Mouse (Mus musculus): ENCODE measurements around the gene Pif1. TPM values are rescaled to one million over a fixed set of nuclear protein-coding genes. Genes with fewer than 3 reads are reported as not detected.

The Pif1 gene
- polyA plus RNA-seq, 1 experiment from 2014 or later: 1.9 TPM

DNA sequence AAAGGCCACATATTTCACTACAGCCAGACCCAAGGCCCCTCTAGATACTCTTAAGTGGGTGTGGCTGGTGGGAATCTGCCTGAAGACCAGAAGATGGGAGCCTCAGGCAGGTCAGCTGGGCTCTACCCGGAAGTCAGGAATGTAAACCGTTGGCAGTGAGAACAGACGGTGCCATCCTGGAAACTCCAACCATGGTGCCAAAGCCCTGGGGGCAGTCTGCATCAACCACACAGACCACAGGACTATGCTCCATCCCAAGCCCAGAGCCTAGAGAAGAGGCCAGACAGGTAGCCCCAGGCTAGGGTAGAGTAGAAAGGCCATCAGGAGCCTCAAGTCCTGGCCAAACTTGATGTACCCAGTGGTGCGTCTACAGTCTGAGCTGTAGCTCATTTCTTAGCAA, 31.3 kb upstream of the Pif1 start:
- Histone ChIP-seq H3K9me3 (ENCODE audit: control insufficient read depth, low read length) (no peaks in the 10 kb centered on the region), H3K4me3 (replicated peaks; ENCODE audit: low read length) (no peak overlapping the region), H3K27me3 (ENCODE audit: control insufficient read depth, insufficient read depth, low read length) (no peaks in the 10 kb centered on the region), H3K9ac (no peak overlapping the region), H3K36me3 (replicated peaks; ENCODE audit: control insufficient read depth, insufficient read depth) (no peaks in the 10 kb centered on the region; the same call in 1 of the 2 replicates), H3K4me1 (replicated peaks; ENCODE audit: control insufficient read depth, insufficient read depth, low read length) (peaks cover 9% of the 10 kb centered on the region; the same call in 1 of the 2 replicates), H3K4me2 (replicated peaks) (no peak overlapping the region), H3K27ac (no peak overlapping the region)
- 80% methylated on average over 4 of the region's 4 CpGs for WGBS
- no peak for ATAC-seq (ENCODE audit: low FRiP score)
- DNase-seq (ENCODE audit: low spot score): no peak

DNA sequence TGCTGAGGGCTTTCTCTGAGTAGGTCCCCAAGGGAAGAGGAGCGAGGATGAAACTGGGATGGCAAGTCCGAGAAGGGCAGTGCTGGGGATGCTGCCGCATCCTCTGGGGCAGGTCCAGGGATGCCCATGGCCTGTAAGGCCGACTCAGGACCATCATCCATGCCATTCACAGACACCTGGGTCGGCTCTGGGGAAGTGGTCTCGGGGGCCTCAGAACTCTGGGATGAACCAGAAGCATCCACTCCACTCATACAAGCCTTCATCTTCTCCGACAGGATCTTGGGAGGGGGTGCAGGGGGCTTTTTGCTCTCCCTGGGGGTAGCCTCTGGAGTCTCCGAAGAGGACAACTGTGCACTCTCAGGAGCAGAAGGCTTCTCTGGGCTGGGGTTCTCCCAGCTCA, 30.6 kb upstream of the Pif1 start:
- DNase-seq (ENCODE audit: low spot score): no peak
- H3K36me3 ChIP-seq (replicated peaks; ENCODE audit: control insufficient read depth, insufficient read depth): no peaks in the 10 kb centered on the region; the same call in 1 of the 2 replicates
- H3K4me3 ChIP-seq (replicated peaks; ENCODE audit: low read length): no peak overlapping the region
- H3K4me1 ChIP-seq (replicated peaks; ENCODE audit: control insufficient read depth, insufficient read depth, low read length): peaks cover 9% of the 10 kb centered on the region; the same call in 1 of the 2 replicates
- no peak overlapping the region for H3K9ac ChIP-seq
- no peak for ATAC-seq (ENCODE audit: low FRiP score)
- H3K27me3 ChIP-seq (ENCODE audit: control insufficient read depth, insufficient read depth, low read length): no peaks in the 10 kb centered on the region
- H3K27ac ChIP-seq: no peak overlapping the region
- no peaks in the 10 kb centered on the region for H3K9me3 ChIP-seq (ENCODE audit: control insufficient read depth, low read length)
- H3K4me2 ChIP-seq (replicated peaks): no peak overlapping the region
- 97% methylated on average over 8 of the region's 8 CpGs for WGBS

DNA sequence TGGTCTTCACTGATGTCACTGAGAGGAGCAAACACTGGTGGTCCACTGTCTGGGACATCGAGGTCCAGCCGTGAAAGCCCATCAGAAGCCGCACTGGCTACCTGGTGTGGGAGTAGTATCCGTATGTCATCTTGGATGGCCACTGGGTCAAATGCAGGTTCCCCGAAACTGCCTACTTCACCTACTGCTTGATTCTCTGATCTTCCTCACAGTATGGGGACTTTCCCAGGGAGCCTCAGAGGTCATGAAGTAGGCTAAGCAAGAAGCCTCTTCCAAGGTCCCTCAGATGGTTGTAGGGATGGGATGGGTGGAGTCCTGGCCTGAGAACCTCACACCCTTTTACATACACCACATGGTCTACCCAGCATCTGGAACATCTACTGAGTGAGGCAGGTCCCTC, 30.0 kb upstream of the Pif1 start:
- no peak overlapping the region for H3K4me2 ChIP-seq (replicated peaks)
- ATAC-seq (ENCODE audit: low FRiP score): no peak
- 98% methylated on average over 5 of the region's 5 CpGs for WGBS

DNA sequence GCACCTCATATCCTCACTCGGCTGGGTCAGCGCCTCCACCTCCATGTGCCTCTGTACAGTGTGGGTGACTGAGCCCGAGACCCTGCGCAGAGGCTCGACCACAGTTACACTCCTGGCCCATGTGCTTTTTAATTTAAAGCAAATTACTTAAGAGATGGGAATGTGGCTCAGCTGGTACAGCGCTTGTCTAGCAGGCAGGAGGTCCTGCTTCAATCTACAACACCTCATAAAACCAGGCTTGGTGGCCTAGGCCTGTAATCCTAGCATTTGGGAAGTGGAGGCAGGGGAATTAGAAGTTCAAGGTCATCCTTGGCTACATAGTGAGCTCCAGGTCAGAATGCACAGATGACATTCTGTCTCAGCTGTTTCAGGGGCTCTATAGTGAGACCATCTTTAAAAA, 28.2 kb upstream of the Pif1 start:
- WGBS: 91% methylated on average over 6 of the region's 6 CpGs
- DNase-seq (ENCODE audit: low spot score) (no peak), ATAC-seq (ENCODE audit: low FRiP score) (no peak)
- Histone ChIP-seq H3K4me2 (replicated peaks) (no peak overlapping the region), H3K36me3 (replicated peaks; ENCODE audit: control insufficient read depth, insufficient read depth) (no peaks in the 10 kb centered on the region; the same call in 1 of the 2 replicates), H3K9ac (no peak overlapping the region), H3K4me3 (replicated peaks; ENCODE audit: low read length) (no peak overlapping the region), H3K27ac (no peak overlapping the region), H3K27me3 (ENCODE audit: control insufficient read depth, insufficient read depth, low read length) (no peaks in the 10 kb centered on the region), H3K9me3 (ENCODE audit: control insufficient read depth, low read length) (no peaks in the 10 kb centered on the region), H3K4me1 (replicated peaks; ENCODE audit: control insufficient read depth, insufficient read depth, low read length) (peaks cover 9% of the 10 kb centered on the region; the same call in 1 of the 2 replicates)

More for the DNA sequence above, 30.0 kb upstream of the Pif1 start:
- DNase-seq (ENCODE audit: low spot score): no peak
- H3K4me1 ChIP-seq (replicated peaks; ENCODE audit: control insufficient read depth, insufficient read depth, low read length): peaks cover 9% of the 10 kb centered on the region; the same call in 1 of the 2 replicates
- H3K4me3 ChIP-seq (replicated peaks; ENCODE audit: low read length): no peak overlapping the region
- H3K36me3 ChIP-seq (replicated peaks; ENCODE audit: control insufficient read depth, insufficient read depth): no peaks in the 10 kb centered on the region; the same call in 1 of the 2 replicates
- H3K27ac ChIP-seq: no peak overlapping the region
- H3K27me3 ChIP-seq (ENCODE audit: control insufficient read depth, insufficient read depth, low read length): no peaks in the 10 kb centered on the region
- no peaks in the 10 kb centered on the region for H3K9me3 ChIP-seq (ENCODE audit: control insufficient read depth, low read length)
- no peak overlapping the region for H3K9ac ChIP-seq

DNA sequence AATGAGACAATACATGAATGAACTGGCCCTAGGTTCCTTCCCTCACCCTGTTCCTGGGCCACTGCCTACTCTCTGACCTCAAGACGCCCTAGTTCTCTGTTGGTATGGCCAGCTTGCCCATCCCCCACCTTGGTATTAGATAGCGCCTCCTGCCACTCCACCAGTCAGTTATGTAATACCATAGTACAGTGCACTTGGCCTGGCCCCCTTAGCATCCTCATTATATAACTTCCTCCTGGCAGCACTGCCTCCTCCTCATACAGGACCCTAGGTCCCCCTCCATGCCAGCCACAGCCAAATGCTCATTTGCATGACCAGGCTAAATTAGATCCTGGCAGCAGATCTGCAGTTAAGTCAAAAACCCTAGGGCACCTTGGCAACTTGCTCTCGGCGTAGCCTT, 25.9 kb upstream of the Pif1 start:
- 75% methylated on average over 4 of the region's 4 CpGs for WGBS
- Histone ChIP-seq H3K4me3 (replicated peaks; ENCODE audit: low read length) (no peak overlapping the region), H3K4me2 (replicated peaks) (no peak overlapping the region), H3K4me1 (replicated peaks; ENCODE audit: control insufficient read depth, insufficient read depth, low read length) (no peaks in the 10 kb centered on the region), H3K9me3 (ENCODE audit: control insufficient read depth, low read length) (no peaks in the 10 kb centered on the region), H3K9ac (no peak overlapping the region), H3K27ac (no peak overlapping the region), H3K27me3 (ENCODE audit: control insufficient read depth, insufficient read depth, low read length) (no peaks in the 10 kb centered on the region), H3K36me3 (replicated peaks; ENCODE audit: control insufficient read depth, insufficient read depth) (no peaks in the 10 kb centered on the region; the same call in 1 of the 2 replicates)
- ATAC-seq (ENCODE audit: low FRiP score) (no peak), DNase-seq (ENCODE audit: low spot score) (no peak)

DNA sequence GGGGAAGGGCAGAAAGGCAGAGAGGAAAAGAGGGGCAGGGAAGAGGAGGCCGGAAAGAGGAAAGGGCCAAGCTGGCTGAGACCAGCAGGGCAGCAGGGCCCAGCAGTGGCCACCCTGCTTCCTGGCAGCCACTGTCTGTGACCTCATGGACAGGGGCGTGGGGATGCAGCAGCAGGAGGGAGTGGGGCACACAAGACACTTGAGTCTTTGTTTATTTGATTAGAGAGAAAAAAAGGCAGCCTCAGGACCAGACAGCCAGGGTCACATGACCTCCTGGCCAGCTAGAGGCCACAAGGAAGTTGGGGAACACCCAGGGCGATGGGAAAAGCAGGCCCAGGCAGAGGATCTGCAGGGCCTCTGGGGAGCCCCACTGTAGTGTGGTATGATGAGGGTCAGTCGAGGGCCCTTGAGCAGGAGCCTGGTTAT, 24.9 kb upstream of the Pif1 start:
- Histone ChIP-seq H3K27me3 (ENCODE audit: control insufficient read depth, insufficient read depth, low read length) (no peaks in the 10 kb centered on the region), H3K4me2 (replicated peaks) (no peak overlapping the region), H3K27ac (no peak overlapping the region), H3K9ac (no peak overlapping the region), H3K9me3 (ENCODE audit: control insufficient read depth, low read length) (no peaks in the 10 kb centered on the region), H3K36me3 (replicated peaks; ENCODE audit: control insufficient read depth, insufficient read depth) (no peaks in the 10 kb centered on the region), H3K4me3 (replicated peaks; ENCODE audit: low read length) (no peak overlapping the region), H3K4me1 (replicated peaks; ENCODE audit: control insufficient read depth, insufficient read depth, low read length) (no peaks in the 10 kb centered on the region)
- ATAC-seq (ENCODE audit: low FRiP score): no peak
- WGBS: 26% methylated on average over 4 of the region's 4 CpGs
- DNase-seq (ENCODE audit: low spot score): no peak

DNA sequence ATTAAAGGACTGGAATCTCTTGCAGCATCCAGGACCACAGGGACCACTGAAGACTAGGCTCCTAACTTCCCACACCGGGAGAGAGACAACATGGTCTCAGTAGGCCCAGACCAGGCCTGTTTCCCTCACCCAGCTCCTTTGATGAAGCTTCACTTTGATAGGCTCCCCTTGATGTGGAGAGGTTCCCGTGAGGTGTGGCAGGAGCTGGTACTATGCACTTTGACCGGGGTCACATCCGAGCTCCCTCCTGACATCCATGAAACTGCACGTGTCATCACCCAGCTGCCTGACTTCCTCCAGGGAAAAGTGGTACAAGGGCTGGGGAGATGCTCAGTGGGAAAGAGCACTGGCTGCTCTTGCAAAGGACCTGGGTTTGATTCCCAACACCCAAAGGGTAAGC, 23.9 kb upstream of the Pif1 start:
- H3K9ac ChIP-seq: no peak overlapping the region
- H3K9me3 ChIP-seq (ENCODE audit: control insufficient read depth, low read length): no peaks in the 10 kb centered on the region
- H3K4me3 ChIP-seq (replicated peaks; ENCODE audit: low read length): no peak overlapping the region
- H3K36me3 ChIP-seq (replicated peaks; ENCODE audit: control insufficient read depth, insufficient read depth): no peaks in the 10 kb centered on the region
- H3K4me1 ChIP-seq (replicated peaks; ENCODE audit: control insufficient read depth, insufficient read depth, low read length): no peaks in the 10 kb centered on the region
- no peak overlapping the region for H3K4me2 ChIP-seq (replicated peaks)
- H3K27me3 ChIP-seq (ENCODE audit: control insufficient read depth, insufficient read depth, low read length): no peaks in the 10 kb centered on the region
- ATAC-seq (ENCODE audit: low FRiP score) (no peak), DNase-seq (ENCODE audit: low spot score) (no peak)
- no peak overlapping the region for H3K27ac ChIP-seq
- WGBS: 90% methylated on average over 5 of the region's 5 CpGs

DNA sequence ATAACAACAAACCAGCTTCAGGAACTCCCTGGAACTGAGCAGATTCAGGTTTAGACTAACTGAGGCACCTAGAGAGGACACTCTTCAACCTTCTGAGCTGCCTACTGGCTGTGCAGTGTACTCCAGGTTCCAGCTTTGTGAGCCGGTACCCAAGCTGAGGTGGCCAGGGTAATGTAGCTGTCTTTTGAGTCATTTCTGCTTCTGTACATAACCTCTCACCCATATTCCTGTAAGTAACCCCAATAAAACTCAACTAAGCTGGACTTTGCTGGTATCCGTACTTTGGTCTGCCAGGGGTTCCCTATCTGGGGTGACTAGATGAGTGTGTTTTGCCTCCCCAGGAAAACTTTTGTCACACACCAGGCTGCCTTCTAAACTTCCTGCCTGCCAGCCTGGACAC, 22.3 kb upstream of the Pif1 start:
- Histone ChIP-seq H3K4me1 (replicated peaks; ENCODE audit: control insufficient read depth, insufficient read depth, low read length) (no peaks in the 10 kb centered on the region), H3K27me3 (ENCODE audit: control insufficient read depth, insufficient read depth, low read length) (no peaks in the 10 kb centered on the region), H3K9ac (no peak overlapping the region), H3K27ac (no peak overlapping the region), H3K9me3 (ENCODE audit: control insufficient read depth, low read length) (no peaks in the 10 kb centered on the region), H3K4me3 (replicated peaks; ENCODE audit: low read length) (no peak overlapping the region), H3K36me3 (replicated peaks; ENCODE audit: control insufficient read depth, insufficient read depth) (no peaks in the 10 kb centered on the region), H3K4me2 (replicated peaks) (no peak overlapping the region)
- WGBS: 98% methylated on average over 2 of the region's 2 CpGs
- DNase-seq (ENCODE audit: low spot score) (no peak), ATAC-seq (ENCODE audit: low FRiP score) (no peak)

DNA sequence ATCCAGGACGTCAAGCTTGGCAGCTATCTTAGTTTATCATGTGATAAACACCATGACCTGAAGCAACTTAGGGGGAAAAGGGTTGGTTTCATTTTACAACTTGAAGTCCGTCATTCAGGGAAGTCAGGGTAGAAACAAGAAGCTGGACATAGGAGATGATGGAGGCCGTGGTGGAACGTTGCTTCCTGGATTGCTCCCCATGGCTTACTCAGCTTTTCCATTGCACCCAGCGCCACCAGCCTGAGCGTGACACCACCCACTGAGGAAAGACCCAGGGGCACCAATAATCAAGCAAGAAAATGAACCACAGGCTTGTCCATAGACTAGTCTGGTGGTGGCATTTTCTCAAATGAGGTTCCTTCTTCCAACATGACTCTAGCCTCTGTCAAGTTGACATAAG, 18.2 kb upstream of the Pif1 start:
- Histone ChIP-seq H3K36me3 (replicated peaks; ENCODE audit: control insufficient read depth, insufficient read depth) (peaks cover 5% of the 10 kb centered on the region; the same call in 1 of the 2 replicates), H3K9ac (no peak overlapping the region), H3K4me3 (replicated peaks; ENCODE audit: low read length) (no peak overlapping the region), H3K27ac (no peak overlapping the region), H3K9me3 (ENCODE audit: control insufficient read depth, low read length) (no peaks in the 10 kb centered on the region), H3K27me3 (ENCODE audit: control insufficient read depth, insufficient read depth, low read length) (no peaks in the 10 kb centered on the region), H3K4me2 (replicated peaks) (no peak overlapping the region), H3K4me1 (replicated peaks; ENCODE audit: control insufficient read depth, insufficient read depth, low read length) (no peaks in the 10 kb centered on the region)
- WGBS: 96% methylated on average over 6 of the region's 6 CpGs
- no peak for ATAC-seq (ENCODE audit: low FRiP score)
- DNase-seq (ENCODE audit: low spot score): no peak

DNA sequence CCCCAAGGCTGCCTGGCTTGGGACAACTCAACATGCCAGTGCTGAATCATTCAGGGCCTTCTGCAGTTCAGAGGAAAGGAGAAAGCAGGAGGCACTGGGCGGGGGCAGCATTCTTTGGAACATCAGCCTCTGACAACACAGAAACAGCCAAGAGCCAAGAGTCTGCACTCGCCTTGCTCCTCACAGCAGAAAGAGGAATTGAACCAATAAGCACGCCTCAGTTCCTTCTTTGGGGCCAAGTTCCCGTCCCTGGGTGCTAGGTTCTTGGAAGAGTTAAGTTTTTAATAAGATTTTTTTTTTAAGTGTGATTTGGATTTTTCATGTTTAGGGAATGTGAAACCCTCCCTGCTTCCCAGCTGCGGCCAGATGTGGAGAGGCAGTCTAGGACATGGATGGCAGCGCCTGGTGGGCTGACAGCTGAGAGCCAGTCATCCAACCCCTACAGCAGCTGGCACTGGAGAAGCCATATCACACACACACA, 17.4 kb upstream of the Pif1 start:
- ATAC-seq (ENCODE audit: low FRiP score): no peak
- Histone ChIP-seq H3K4me3 (replicated peaks; ENCODE audit: low read length) (no peak overlapping the region), H3K36me3 (replicated peaks; ENCODE audit: control insufficient read depth, insufficient read depth) (peaks cover 5% of the 10 kb centered on the region; the same call in 1 of the 2 replicates), H3K27ac (no peak overlapping the region), H3K9ac (no peak overlapping the region), H3K4me2 (replicated peaks) (no peak overlapping the region), H3K9me3 (ENCODE audit: control insufficient read depth, low read length) (no peaks in the 10 kb centered on the region), H3K27me3 (ENCODE audit: control insufficient read depth, insufficient read depth, low read length) (no peaks in the 10 kb centered on the region), H3K4me1 (replicated peaks; ENCODE audit: control insufficient read depth, insufficient read depth, low read length) (0 out of 2 replicates have a peak, but pooled peaks cover under 1% of the 10 kb centered on the region)
- DNase-seq (ENCODE audit: low spot score): no peak
- WGBS: 76% methylated on average over 6 of the region's 6 CpGs

All from hindbrain, embryonic 14.5 days (tissue).